Mouse (Mus musculus): ENCODE results near the gene Eif4e2.

- TF ChIP-seq POLR2AphosphoS2 (IDR thresholded peaks at IDR 0.05; ENCODE audit: insufficient read length, low read depth), result no peak
- no peak for TF ChIP-seq TCF12 (IDR thresholded peaks at IDR 0.05; ENCODE audit: insufficient read depth, poor library complexity, severe bottlenecking)
- peak; percentile 47 for TF ChIP-seq POLR2A (IDR thresholded peaks at IDR 0.05; ENCODE audit: insufficient read length, low read depth)
- no peak for TF ChIP-seq MYOD1 (IDR thresholded peaks at IDR 0.05; ENCODE audit: control insufficient read depth in 1 of 3, insufficient read length in 2 of 3, low read depth in 2 of 3)
- TF ChIP-seq MAX (IDR thresholded peaks at IDR 0.05; ENCODE audit: low read depth), result no peak
- no peak for TF ChIP-seq TCF3 (IDR thresholded peaks at IDR 0.05; ENCODE audit: insufficient read length, low read depth)
Measured at GRCm38 (mm10) chr1:87264134-87265006, 50.7 kb downstream of the Eif4e2 start, which contains the start of gene Efhd1.
